Mouse (Mus musculus) E14TG2a.4 (cell line): ENCODE data around the gene Vmac.

Experiments used
- CTCF ChIP-seq: conservative IDR thresholded peaks from 2 replicates; pipeline ENCODE4 v1.5.1; 2014; ENCODE audit warnings: low read length
- NANOG ChIP-seq: IDR thresholded peaks from 2 replicates; pipeline ENCODE4 v1.6.1; 2014; ENCODE audit warnings: borderline replicate concordance, low read length, mixed read lengths

GRCm38 (mm10) chr17:56761991-56762410 is 44.2 kb upstream of the Vmac start:
- no peak for TF ChIP-seq CTCF
- no peak for TF ChIP-seq NANOG
